Mouse (Mus musculus) thymus, adult 2 months (tissue): ENCODE data around the gene Msi2. TPM values are rescaled to one million over a fixed set of nuclear protein-coding genes. Genes with fewer than 3 reads are reported as not detected.

ENCODE experiments used
- DNase-seq: peaks from one replicate; pipeline ENCODE4 v3.0.0; 2021
- H3K27ac ChIP-seq: fragments of 200-500 bp; 2 replicates; pipeline ENCODE4 v1.5.1; 2012; ENCODE audit warnings: low read length, control low read depth; ENCODE audit not compliant: control insufficient read depth, insufficient read depth
- H3K27me3 ChIP-seq: fragments of 200-500 bp; 2 replicates; pipeline ENCODE4 v1.6.1; 2012; ENCODE audit warnings: mild to moderate bottlenecking, low read length, moderate library complexity, mixed read lengths; ENCODE audit not compliant: control insufficient read depth, insufficient read depth
- H3K36me3 ChIP-seq: fragments of 200-500 bp; 2 replicates; pipeline ENCODE4 v1.6.1; 2012; ENCODE audit warnings: mild to moderate bottlenecking, low read length, moderate library complexity; ENCODE audit not compliant: control insufficient read depth, insufficient read depth
- H3K4me1 ChIP-seq: fragments of 200-500 bp; replicated peaks from 2 replicates; pipeline ENCODE4 v1.6.1; 2012; ENCODE audit warnings: low read length; ENCODE audit not compliant: control insufficient read depth, insufficient read depth
- H3K4me3 ChIP-seq: fragments of 200-500 bp; 2 replicates; pipeline ENCODE4 v1.5.1; 2012; ENCODE audit warnings: mild to moderate bottlenecking, low read length, control low read depth, moderate library complexity; ENCODE audit not compliant: control insufficient read depth, insufficient read depth
- CTCF ChIP-seq: fragments of 200-500 bp; IDR thresholded peaks from 2 replicates; pipeline ENCODE4 v1.5.1; 2012; ENCODE audit warnings: mild to moderate bottlenecking, control low read depth, low read length, moderate library complexity, borderline replicate concordance; ENCODE audit not compliant: control insufficient read depth, poor library complexity, insufficient read depth; ENCODE audit errors: extremely low read depth
- POLR2A ChIP-seq: fragments of 200-500 bp; IDR thresholded peaks from 2 replicates; pipeline ENCODE4 v1.6.1; 2012; ENCODE audit warnings: mild to moderate bottlenecking, low read length, control low read depth, moderate library complexity; ENCODE audit not compliant: control insufficient read depth, poor library complexity, insufficient read depth; ENCODE audit errors: extremely low read depth
- WGBS: fragments of 180-500 bp; shearing (Covaris S2); methylation state at CpG from one replicate; pipeline ENCODE4 v1.1.7; 2018; 5-methylcytosine and 5-hydroxymethylcytosine counted together
- polyA plus RNA-seq: library from polyadenylated mRNA; depleted of rRNA; stranded (reverse); fragments of >200 nt; gene quantifications from 2 replicates; pipeline ENCODE4 v1.2.3, GENCODE M21; 2012

Gene Msi2
- polyA plus RNA-seq, 1 experiment = 51.3 TPM

- Histone ChIP-seq H3K27ac (no peak overlapping the region), H3K36me3 (no peaks in the 10 kb centered on the region), H3K4me1 (0 out of 2 replicates have a peak, but pooled peaks cover 4% of the 10 kb centered on the region), H3K27me3 (no peaks in the 10 kb centered on the region), H3K4me3 (no peak overlapping the region)
- 94% methylated on average over 7 of the region's 7 CpGs for WGBS
- TF ChIP-seq POLR2A (no peak), CTCF (no peak)
- no peak for DNase-seq
Observed at GRCm38 (mm10) chr11:88537344-88537743, 181.0 kb downstream of the Msi2 start.

GRCm38 (mm10) chr11:88536861-88537260, 181.5 kb downstream of the Msi2 start:
- 0 out of 2 replicates have a peak, but pooled peaks cover 4% of the 10 kb centered on the region for H3K4me1 ChIP-seq
- H3K36me3 ChIP-seq = no peaks in the 10 kb centered on the region
- H3K27ac ChIP-seq = no peak overlapping the region
- H3K27me3 ChIP-seq = no peaks in the 10 kb centered on the region
- WGBS = 100% methylated on average over 2 of the region's 2 CpGs
- no peak for DNase-seq
- no peak overlapping the region for H3K4me3 ChIP-seq
- TF ChIP-seq POLR2A (no peak), CTCF (no peak)

- H3K27ac ChIP-seq = no peak overlapping the region
- TF ChIP-seq POLR2A (no peak), CTCF (no peak)
- 97% methylated on average over 11 of the region's 11 CpGs for WGBS
Observed at GRCm38 (mm10) chr11:88534331-88534929, 183.9 kb downstream of the Msi2 start.

GRCm38 (mm10) chr11:88532016-88532415, 186.3 kb downstream of the Msi2 start:
- Histone ChIP-seq H3K4me3 (no peak overlapping the region), H3K4me1 (peaks cover 4% of the 10 kb centered on the region; the same call in 1 of the 2 replicates), H3K27me3 (no peaks in the 10 kb centered on the region), H3K36me3 (no peaks in the 10 kb centered on the region), H3K27ac (no peak overlapping the region)
- no peak for TF ChIP-seq CTCF
- WGBS = 86% methylated on average over 2 of the region's 2 CpGs
- no peak for DNase-seq

More at GRCm38 (mm10) chr11:88534331-88534929, 183.9 kb downstream of the Msi2 start:
- no peak overlapping the region for H3K4me3 ChIP-seq
- no peaks in the 10 kb centered on the region for H3K36me3 ChIP-seq
- H3K27me3 ChIP-seq = no peaks in the 10 kb centered on the region
- 0 out of 2 replicates have a peak, but pooled peaks cover 4% of the 10 kb centered on the region for H3K4me1 ChIP-seq
- DNase-seq = no peak

- peaks cover 8% of the 10 kb centered on the region for H3K4me1 ChIP-seq
- H3K4me3 ChIP-seq = no peak overlapping the region
- 84% methylated on average over 4 of the region's 4 CpGs for WGBS
- no peak for DNase-seq
- H3K27me3 ChIP-seq = no peaks in the 10 kb centered on the region
- no peaks in the 10 kb centered on the region for H3K36me3 ChIP-seq
- no peak for TF ChIP-seq CTCF
- no peak for TF ChIP-seq POLR2A
- H3K27ac ChIP-seq = no peak overlapping the region
Observed at GRCm38 (mm10) chr11:88530032-88530431, 188.3 kb downstream of the Msi2 start.

GRCm38 (mm10) chr11:88528522-88529101, 189.7 kb downstream of the Msi2 start:
- Histone ChIP-seq H3K4me3 (no peak overlapping the region), H3K27ac (no peak overlapping the region), H3K36me3 (no peaks in the 10 kb centered on the region), H3K4me1 (peaks cover 9% of the 10 kb centered on the region), H3K27me3 (no peaks in the 10 kb centered on the region)
- TF ChIP-seq CTCF = no peak
- no peak for TF ChIP-seq POLR2A
- 48% methylated on average over 8 of the region's 8 CpGs for WGBS
- no peak for DNase-seq

GRCm38 (mm10) chr11:88526711-88527110, 191.6 kb downstream of the Msi2 start:
- WGBS = 57% methylated on average over 7 of the region's 7 CpGs
- H3K4me3 ChIP-seq = no peak overlapping the region
- H3K27me3 ChIP-seq = no peaks in the 10 kb centered on the region
- peaks cover 9% of the 10 kb centered on the region for H3K4me1 ChIP-seq
- no peak overlapping the region for H3K27ac ChIP-seq
- H3K36me3 ChIP-seq = no peaks in the 10 kb centered on the region
- TF ChIP-seq POLR2A (no peak), CTCF (no peak)
- DNase-seq = no peak
